Mouse (Mus musculus) CH12.LX (cell line): ENCODE results near the gene Gimap9. TPM values are rescaled to one million over a fixed set of nuclear protein-coding genes. Genes with fewer than 3 reads are reported as not detected.
"Not testable (repeated sequence)": the region's sequence is repeated elsewhere in the genome, so short reads cannot be mapped to it uniquely, and the experiment has no call there.

Experiments used
- DNase-seq: peaks from one replicate; pipeline ENCODE4 v3.0.0-alpha.2; 2013; ENCODE audit errors: extremely low read depth
- H3K27ac ChIP-seq: 2 replicates; pipeline ENCODE4 v1.5.1; 2012; ENCODE audit warnings: low read depth, mild to moderate bottlenecking, control low read depth, moderate library complexity; ENCODE audit not compliant: insufficient read depth
- H3K27me3 ChIP-seq: replicated peaks from 2 replicates; pipeline ENCODE3; 2012; ENCODE audit warnings: inconsistent platforms
- H3K36me3 ChIP-seq, 2 experiments: replicated peaks in 1 of 2; 2 replicates each; pipeline versions ENCODE3 to v1.6.1; 2012; ENCODE audit warnings: inconsistent platforms in 1 of 2, low read length in 1 of 2, mild to moderate bottlenecking in 1 of 2, mixed read lengths in 1 of 2, moderate library complexity in 1 of 2; ENCODE audit not compliant: control insufficient read depth in 1 of 2, insufficient read depth in 1 of 2
- H3K4me1 ChIP-seq, 2 experiments: 2 replicates each; pipeline ENCODE4 v1.6.1; 2012; ENCODE audit warnings: inconsistent platforms in 1 of 2, moderate library complexity in 1 of 2; ENCODE audit not compliant: insufficient read depth in 2 of 2, control insufficient read depth in 1 of 2
- H3K4me2 ChIP-seq: 2 replicates; pipeline ENCODE4 v1.6.1; 2012; ENCODE audit warnings: low read depth, mild to moderate bottlenecking, control low read depth; ENCODE audit not compliant: poor library complexity, insufficient read depth, severe bottlenecking
- H3K4me3 ChIP-seq, 3 experiments: fragments of 150-350 bp in 1 of 3; sonication (generic) in 1 of 3; replicated peaks in 1 of 3; 2 replicates each; pipeline versions ENCODE3 to v1.5.1; 2011 to 2012; ENCODE audit warnings: low read depth in 2 of 3, low read length in 2 of 3, mild to moderate bottlenecking in 2 of 3, moderate library complexity in 2 of 3, control low read depth in 1 of 3, improper control_type of control experiment in 1 of 3, inconsistent platforms in 1 of 3, mixed read lengths in 1 of 3; ENCODE audit not compliant: poor library complexity in 1 of 3
- H3K79me2 ChIP-seq: replicated peaks from 2 replicates; pipeline ENCODE4 v1.6.1; 2012; ENCODE audit warnings: mild to moderate bottlenecking, moderate library complexity; ENCODE audit not compliant: control insufficient read depth, poor library complexity, insufficient read depth, severe bottlenecking; ENCODE audit errors: extremely low read depth
- H3K9ac ChIP-seq: 2 replicates; pipeline ENCODE4 v1.6.1; 2012; ENCODE audit warnings: low read depth, mild to moderate bottlenecking, control low read depth, moderate library complexity; ENCODE audit not compliant: insufficient read depth
- H3K9me3 ChIP-seq: replicated peaks from 2 replicates; pipeline ENCODE3; 2012; ENCODE audit warnings: low read length, inconsistent platforms, mixed read lengths
- CHD1 ChIP-seq: IDR thresholded peaks from 2 replicates; pipeline ENCODE4 v1.6.1; 2012; ENCODE audit warnings: low read depth, low read length, improper control_type of control experiment, inconsistent platforms
- CHD2 ChIP-seq: IDR thresholded peaks from 2 replicates; pipeline ENCODE4 v1.6.1; 2011; ENCODE audit warnings: low read length, improper control_type of control experiment
- E2F4 ChIP-seq: IDR thresholded peaks from 2 replicates; pipeline ENCODE4 v1.6.1; 2011; ENCODE audit warnings: low read depth, low read length, improper control_type of control experiment; ENCODE audit not compliant: insufficient replicate concordance
- EP300 ChIP-seq: IDR thresholded peaks from 2 replicates; pipeline ENCODE4 v1.6.1; 2011; ENCODE audit warnings: low read length, improper control_type of control experiment
- ETS1 ChIP-seq: conservative IDR thresholded peaks from 2 replicates; pipeline ENCODE4 v1.6.1; 2012; ENCODE audit warnings: low read depth, mild to moderate bottlenecking, inconsistent platforms, low read length, improper control_type of control experiment, moderate library complexity
- HCFC1 ChIP-seq: IDR thresholded peaks from 2 replicates; pipeline ENCODE4 v1.6.1; 2012; ENCODE audit warnings: low read depth, mild to moderate bottlenecking, inconsistent platforms, low read length, improper control_type of control experiment
- IRF4 ChIP-seq: IDR thresholded peaks from 2 replicates; pipeline ENCODE4 v1.6.1; 2014; ENCODE audit warnings: low read depth, mild to moderate bottlenecking, inconsistent platforms, low read length, improper control_type of control experiment
- JUN ChIP-seq: IDR thresholded peaks from 2 replicates; pipeline ENCODE4 v1.6.1; 2011; ENCODE audit warnings: low read depth, mild to moderate bottlenecking, low read length, improper control_type of control experiment, moderate library complexity; ENCODE audit not compliant: insufficient read depth
- JUND ChIP-seq: conservative IDR thresholded peaks from 2 replicates; pipeline ENCODE4 v1.6.1; 2011; ENCODE audit warnings: low read depth, low read length, improper control_type of control experiment
- MYC ChIP-seq: IDR thresholded peaks from 2 replicates; pipeline ENCODE4 v1.6.1; 2011; ENCODE audit warnings: low read depth, mild to moderate bottlenecking, improper control_type of control experiment, low read length
- PAX5 ChIP-seq: IDR thresholded peaks from 2 replicates; pipeline ENCODE4 v1.6.1; 2012; ENCODE audit warnings: low read length, inconsistent platforms, mixed read lengths
- POLR2A ChIP-seq: IDR thresholded peaks from 2 replicates; pipeline ENCODE4 v1.6.1; 2011; ENCODE audit warnings: low read depth, mild to moderate bottlenecking, improper control_type of control experiment, low read length
- SMC3 ChIP-seq: IDR thresholded peaks from 2 replicates; pipeline ENCODE4 v1.6.1; 2011; ENCODE audit warnings: low read depth, low read length, improper control_type of control experiment
- TBP ChIP-seq: conservative IDR thresholded peaks from 2 replicates; pipeline ENCODE4 v1.6.1; 2011; ENCODE audit warnings: low read depth, low read length, improper control_type of control experiment
- TCF12 ChIP-seq: IDR thresholded peaks from 2 replicates; pipeline ENCODE4 v1.6.1; 2014; ENCODE audit warnings: low read depth, mild to moderate bottlenecking, inconsistent platforms, low read length, improper control_type of control experiment
- ZKSCAN1 ChIP-seq: IDR thresholded peaks from 2 replicates; pipeline ENCODE4 v1.6.1; 2012; ENCODE audit warnings: low read depth, inconsistent platforms, low read length, improper control_type of control experiment, borderline replicate concordance
- ZMIZ1 ChIP-seq: IDR thresholded peaks from 2 replicates; pipeline ENCODE4 v1.6.1; 2012; ENCODE audit warnings: low read depth, mild to moderate bottlenecking, inconsistent platforms, low read length, improper control_type of control experiment
- ZNF384 ChIP-seq: IDR thresholded peaks from 2 replicates; pipeline ENCODE4 v1.6.1; 2012; ENCODE audit warnings: low read depth, low read length, improper control_type of control experiment, inconsistent platforms
- dilution Hi-C: fragments of 300-500 bp; cut with MboI; formaldehyde crosslinking; loops from 2 replicates; pipeline ENCODE4 v1.14.3; 2020; ENCODE audit warnings: low sequenced_read_pairs; ENCODE audit not compliant: extremely low pct_unique_long_range_greater_than_20kb, extremely low pct_ligation_motif_present
- in situ Hi-C: fragments of 300-500 bp; cut with MboI; formaldehyde crosslinking; loops from 3 replicates; pipeline ENCODE4 v1.14.3; 2019; ENCODE audit warnings: low sequenced_read_pairs, low pct_ligation_motif_present, low pct_unique_long_range_greater_than_20kb, mixed read lengths
- polyA plus RNA-seq: library from polyadenylated mRNA; unstranded; fragments of >175 nt; gene quantifications from 2 replicates; pipeline ENCODE4 v1.2.1, GENCODE M21; 2012; ENCODE audit warnings: low read depth; ENCODE audit not compliant: insufficient read length
- total RNA-seq, 2 experiments: library from RNA; depleted of rRNA; stranded (reverse); fragments of 300-350 nt in 1 of 2; fragments of >200 nt in 1 of 2; gene quantifications; 2 replicates each; pipeline ENCODE4 v1.2.3; 2012 to 2014

The Gimap9 gene
- total and polyA plus RNA-seq, 3 experiments, result 31.0 to 75.1 (median 46.1) TPM

DNA sequence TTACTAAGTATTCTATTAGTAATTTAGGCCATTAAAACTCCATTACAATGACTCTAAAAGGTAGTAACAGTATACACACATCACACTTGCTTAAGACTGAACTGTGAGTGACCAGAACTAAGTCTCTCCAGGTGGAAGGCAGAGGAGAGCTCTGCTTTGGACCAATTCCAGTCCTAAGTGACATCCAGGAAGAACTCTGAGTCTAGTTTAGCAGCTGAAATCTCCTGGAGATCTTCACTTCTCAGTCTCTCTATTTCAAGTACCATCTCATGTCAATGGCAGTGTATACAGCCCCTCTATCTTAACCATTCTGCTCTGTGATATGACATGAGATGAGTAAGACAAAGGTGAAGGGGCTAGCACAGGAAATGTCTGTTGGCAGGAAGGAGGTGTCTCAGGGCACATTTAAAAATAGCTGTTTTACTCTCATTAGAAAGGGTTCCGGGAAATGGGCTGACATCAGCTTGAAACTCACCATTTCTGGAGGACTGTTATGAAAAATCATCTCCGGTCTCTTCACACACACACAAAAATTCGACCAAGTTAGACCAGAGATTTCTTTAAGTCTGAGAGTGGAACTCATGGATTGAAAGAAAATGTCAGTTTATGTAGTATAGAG is 5.7 kb downstream of the Gimap9 start (continued):
- TF ChIP-seq JUN (peak; percentile 89), ZKSCAN1 (no peak), E2F4 (no peak), PAX5 (no peak), SMC3 (no peak; the same call in 1 of the 2 replicates), CHD1 (peak; percentile 88), HCFC1 (no peak; the same call in 1 of the 2 replicates)
- TF ChIP-seq, all 38 proteins: peak for 21

DNA sequence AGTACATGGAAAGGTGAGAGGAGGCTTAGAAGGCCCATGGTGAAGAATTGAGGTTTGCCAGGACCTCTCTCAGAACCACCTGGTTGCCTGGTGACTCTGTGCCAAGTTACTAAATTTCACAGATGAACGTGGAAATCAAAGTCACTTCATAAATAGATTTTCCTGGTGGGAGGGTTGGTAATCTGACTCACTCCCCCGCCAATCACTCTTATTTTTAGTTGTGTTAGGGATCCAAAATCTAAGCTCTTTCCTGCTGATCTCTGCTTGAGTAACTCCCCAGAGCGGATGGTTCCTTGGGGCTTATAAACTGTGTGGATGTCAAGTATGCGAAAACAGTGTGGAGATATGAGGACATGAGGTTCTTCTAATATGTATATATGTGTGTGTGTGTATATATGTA is 6.3 kb downstream of the Gimap9 start:
- no peaks in the 10 kb centered on the region for H3K27me3 ChIP-seq
- no peak for TF ChIP-seq E2F4
- no peak for TF ChIP-seq CHD2
- TF ChIP-seq ZMIZ1, result no peak
- dilution Hi-C loops (no loop called here), in situ Hi-C loops (loop anchor here (5.0 kb wide), 1 partner anchor 35 kb away; the partner anchor contains the start of gene Gimap8)
- H3K79me2 ChIP-seq, result peaks cover 42% of the 10 kb centered on the region
- H3K36me3 ChIP-seq, result peaks cover 0 to 13% of the 10 kb centered on the region in 2 experiments
- peak overlapping the region; percentile 86 for H3K9ac ChIP-seq
- no peaks in the 10 kb centered on the region for H3K9me3 ChIP-seq
- no peak for DNase-seq
- H3K4me3 ChIP-seq, result no peak overlapping the region
- peaks cover 17 to 62% of the 10 kb centered on the region in 2 experiments for H3K4me1 ChIP-seq
- peak overlapping the region; percentile 75 for H3K4me2 ChIP-seq
- peak overlapping the region; percentile 98 for H3K27ac ChIP-seq

DNA sequence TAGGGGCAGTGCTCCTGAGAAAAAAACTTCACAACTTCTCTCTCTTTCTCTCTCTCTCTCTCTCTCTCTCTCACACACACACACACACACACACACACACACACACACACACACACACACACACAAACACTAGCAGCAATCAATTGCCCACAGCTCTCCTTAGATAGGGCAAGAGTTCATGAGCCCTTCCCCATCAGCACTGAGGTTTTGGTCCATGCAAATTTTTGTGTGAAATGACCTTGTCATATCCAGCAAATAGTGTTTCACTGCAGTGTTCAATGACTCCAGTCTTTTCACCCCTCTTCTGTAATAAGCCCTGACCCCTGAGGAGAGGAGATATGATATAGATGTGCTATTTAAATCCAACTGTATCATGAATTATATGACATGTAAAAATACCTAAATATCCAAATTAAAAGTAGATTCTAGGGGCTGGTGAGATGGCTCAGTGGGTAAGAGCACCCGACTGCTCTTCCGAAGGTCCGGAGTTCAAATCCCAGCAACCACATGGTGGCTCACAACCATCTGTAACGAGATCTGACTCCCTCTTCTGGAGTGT is 7.4 kb downstream of the Gimap9 start:
- DNase-seq, result peak; percentile 85
- peak overlapping the region; percentile 51 for H3K4me2 ChIP-seq
- H3K4me3 ChIP-seq, H3K27me3 ChIP-seq, dilution Hi-C loops, H3K9me3 ChIP-seq: not testable (repeated sequence)
- TF ChIP-seq JUN, result 0 out of 2 replicates have a peak, but pooled peaks have one; percentile 19
- 0 out of 2 replicates have a peak, but pooled peaks have one; percentile 20 for TF ChIP-seq MYC
- peak; percentile 91 for TF ChIP-seq TBP
- peak; percentile 53 for TF ChIP-seq ETS1
- TF ChIP-seq POLR2A, result peak; percentile 38; the same call in 1 of the 2 replicates
- 0 out of 2 replicates have a peak, but pooled peaks have one; percentile 12 for TF ChIP-seq JUND
- peak; percentile 55 for TF ChIP-seq ZNF384
- peak; percentile 60; the same call in 1 of the 2 replicates for TF ChIP-seq TCF12
- TF ChIP-seq IRF4, result peak; percentile 75
- TF ChIP-seq EP300, result peak; percentile 65
- H3K9ac ChIP-seq, result peak overlapping the region; percentile 49
- H3K79me2 ChIP-seq, result peaks cover 37% of the 10 kb centered on the region
- in situ Hi-C loops, result loop anchor here (5.0 kb wide), 1 partner anchor 36 kb away; the partner anchor contains the start of gene Gimap8
- peaks cover 17 to 71% of the 10 kb centered on the region in 2 experiments for H3K4me1 ChIP-seq
- peaks cover 0 to 14% of the 10 kb centered on the region in 2 experiments for H3K36me3 ChIP-seq
- H3K27ac ChIP-seq, result peak overlapping the region; percentile 82
